Mouse (Mus musculus): Measurements from ENCODE around the gene Hist1h3f. TPM values are rescaled to one million over a fixed set of nuclear protein-coding genes. Genes with fewer than 3 reads are reported as not detected.
"Not testable (repeated sequence)": the region's sequence is repeated elsewhere in the genome, so short reads cannot be mapped to it uniquely, and the experiment has no call there.

The Hist1h3f gene
- total RNA-seq, 2 experiments from 2014 or later: 21.6 to 40.3 TPM

DNA sequence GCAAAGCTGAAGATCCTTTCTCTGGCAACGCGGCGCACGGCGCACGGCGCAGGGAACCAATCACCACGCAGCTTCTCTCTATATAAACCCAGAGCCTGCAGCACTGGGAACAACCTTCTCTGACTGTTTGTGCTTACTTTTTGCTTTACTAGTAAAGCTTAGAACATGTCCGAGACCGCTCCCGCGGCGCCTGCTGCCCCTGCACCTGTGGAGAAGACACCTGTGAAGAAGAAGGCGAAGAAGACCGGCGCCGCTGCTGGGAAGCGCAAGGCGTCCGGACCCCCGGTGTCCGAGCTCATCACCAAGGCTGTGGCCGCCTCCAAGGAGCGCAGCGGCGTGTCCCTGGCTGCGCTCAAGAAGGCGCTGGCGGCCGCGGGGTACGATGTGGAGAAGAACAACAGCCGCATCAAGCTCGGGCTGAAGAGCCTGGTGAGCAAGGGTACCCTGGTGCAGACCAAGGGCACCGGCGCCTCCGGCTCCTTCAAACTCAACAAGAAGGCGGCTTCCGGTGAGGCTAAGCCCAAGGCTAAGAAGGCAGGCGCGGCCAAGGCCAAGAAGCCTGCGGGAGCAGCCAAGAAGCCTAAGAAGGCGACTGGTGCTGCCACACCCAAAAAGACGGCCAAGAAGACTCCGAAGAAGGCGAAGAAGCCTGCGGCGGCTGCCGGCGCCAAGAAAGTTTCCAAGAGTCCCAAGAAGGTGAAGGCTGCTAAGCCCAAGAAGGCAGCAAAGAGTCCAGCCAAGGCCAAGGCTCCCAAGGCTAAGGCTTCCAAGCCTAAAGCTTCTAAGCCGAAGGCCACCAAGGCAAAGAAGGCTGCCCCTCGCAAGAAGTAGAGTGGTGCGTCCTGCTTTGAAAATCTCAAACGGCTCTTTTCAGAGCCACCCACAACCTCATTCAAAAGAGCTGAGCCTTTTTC is 11.3 kb downstream of the Hist1h3f start:
- peak; percentile 65 to 75 for DNase-seq

DNA sequence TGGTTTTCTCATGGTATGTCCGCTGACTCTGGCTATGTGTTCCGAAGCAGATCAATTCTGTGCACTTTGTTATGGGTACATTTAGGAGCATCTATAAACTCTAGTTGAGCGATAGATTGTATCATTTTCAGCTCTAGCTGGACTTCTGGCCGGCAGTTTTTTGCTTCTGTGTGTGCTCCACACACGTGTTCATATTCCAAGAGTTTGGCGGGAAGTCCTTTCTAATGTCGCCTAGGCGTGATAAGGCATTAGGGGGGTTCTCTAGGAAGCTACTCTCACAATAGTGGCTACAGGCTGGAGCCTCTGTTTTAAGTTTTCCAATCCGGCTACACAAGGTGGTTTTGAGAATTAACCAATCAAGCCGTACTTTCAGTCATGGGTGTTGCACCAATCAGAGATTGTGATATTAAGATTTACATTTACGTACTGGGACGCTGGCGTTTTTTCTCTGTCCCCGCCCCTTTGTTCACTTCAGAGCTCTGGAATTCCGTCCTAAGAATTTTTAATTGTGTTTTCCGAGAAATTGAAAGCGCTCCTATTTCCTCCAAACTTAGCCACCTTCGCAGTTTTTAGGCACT is 12.1 kb downstream of the Hist1h3f start:
- intact Hi-C loops (cut with DNase I): no loop called here
- peak; percentile 41 to 62 for DNase-seq

More for the DNA sequence above, 11.3 kb downstream of the Hist1h3f start:
- intact Hi-C loops (cut with DNase I): no loop called here

DNA sequence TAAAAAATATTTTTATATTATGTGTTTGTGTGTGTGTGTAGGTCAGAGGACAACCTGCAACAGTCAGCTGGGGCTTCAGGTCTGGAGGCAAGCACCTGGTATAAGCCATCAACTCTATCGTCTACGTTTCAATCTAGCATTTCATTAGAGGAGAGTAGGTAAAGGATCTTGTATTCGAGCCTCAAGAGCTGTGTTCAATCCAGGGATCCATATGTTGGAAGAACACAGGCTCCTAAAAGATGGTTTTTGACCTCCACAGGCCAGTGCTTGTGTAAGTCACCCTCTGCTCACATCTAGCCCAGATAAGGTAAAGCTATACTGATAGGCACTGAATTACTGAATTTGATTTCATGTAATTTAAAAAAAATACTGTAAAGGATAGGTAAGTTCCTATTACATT is 13.1 kb downstream of the Hist1h3f start:
- DNase-seq: no peak
- intact Hi-C loops (cut with DNase I): no loop called here

DNA sequence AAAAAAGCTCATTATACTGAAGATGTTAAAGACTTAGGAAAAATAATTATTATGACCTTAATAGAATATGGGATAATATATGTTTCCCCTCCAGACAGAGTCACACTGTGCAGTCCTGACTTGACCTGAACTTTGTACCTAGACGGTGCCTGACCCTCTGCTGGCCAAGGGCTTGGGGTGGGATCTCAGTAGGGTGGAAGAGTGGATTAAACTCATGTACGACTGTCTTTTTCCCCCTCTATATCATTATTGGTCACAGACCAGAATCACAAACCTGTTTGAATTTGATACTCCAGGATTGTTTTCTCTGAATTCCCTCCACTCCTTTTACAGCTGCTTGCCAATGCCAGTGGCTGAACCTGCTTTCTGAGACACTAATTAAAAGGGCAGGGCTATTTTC is 16.8 kb downstream of the Hist1h3f start:
- DNase-seq; intact Hi-C loops (cut with DNase I): not testable (repeated sequence)

DNA sequence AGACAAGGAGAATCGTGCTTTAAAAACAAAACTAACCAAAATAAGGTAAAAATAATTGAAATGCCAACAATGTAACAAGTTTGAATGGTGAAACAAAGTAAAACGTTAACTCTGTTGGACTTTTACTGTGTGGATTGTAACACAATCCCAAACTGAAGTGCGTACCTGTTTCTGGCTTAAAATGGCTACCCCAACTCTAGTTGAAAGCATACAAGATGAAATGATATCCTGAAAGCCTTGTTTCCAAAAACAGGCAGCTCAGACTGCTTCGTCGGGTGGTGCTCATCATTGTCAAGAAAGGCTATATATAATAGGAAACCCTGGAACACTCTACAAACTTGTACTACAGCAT is 17.7 kb downstream of the Hist1h3f start:
- DNase-seq; intact Hi-C loops (cut with DNase I): not testable (repeated sequence)

DNA sequence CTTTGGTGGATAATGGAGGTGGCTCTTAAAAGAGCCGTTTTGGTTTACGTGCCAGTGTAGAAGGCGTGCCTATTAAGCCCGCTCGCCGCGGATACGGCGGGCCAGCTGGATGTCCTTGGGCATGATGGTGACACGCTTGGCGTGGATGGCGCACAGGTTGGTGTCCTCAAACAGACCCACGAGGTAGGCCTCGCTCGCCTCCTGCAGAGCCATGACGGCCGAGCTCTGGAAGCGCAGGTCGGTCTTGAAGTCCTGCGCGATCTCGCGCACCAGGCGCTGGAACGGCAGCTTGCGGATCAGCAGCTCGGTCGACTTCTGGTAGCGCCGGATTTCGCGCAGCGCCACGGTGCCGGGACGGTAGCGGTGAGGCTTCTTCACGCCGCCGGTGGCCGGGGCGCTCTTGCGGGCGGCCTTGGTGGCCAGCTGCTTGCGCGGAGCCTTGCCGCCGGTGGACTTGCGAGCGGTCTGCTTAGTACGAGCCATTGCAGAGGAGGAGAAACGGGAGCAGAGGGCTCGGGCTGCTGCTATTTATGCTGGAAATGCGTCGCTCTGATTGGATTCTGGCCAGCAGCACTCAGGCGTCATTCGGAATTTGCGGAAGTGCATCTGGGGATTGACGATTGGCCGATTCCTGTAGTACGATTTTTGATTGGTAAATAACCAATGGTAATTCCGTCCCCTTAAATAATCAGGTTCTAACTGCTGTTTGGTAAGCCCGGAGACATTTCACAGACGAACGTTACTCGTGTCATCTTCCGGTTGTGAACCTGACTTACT is 18.2 kb downstream of the Hist1h3f start, which contains the start of gene Hist1h3e:
TSS of gene Hist1h3e (minus strand) at position 487 of the 777 bp plus-strand sequence.
- DNase-seq: peak; percentile 89 to 94
- intact Hi-C loops (cut with DNase I): not testable (repeated sequence)

DNA sequence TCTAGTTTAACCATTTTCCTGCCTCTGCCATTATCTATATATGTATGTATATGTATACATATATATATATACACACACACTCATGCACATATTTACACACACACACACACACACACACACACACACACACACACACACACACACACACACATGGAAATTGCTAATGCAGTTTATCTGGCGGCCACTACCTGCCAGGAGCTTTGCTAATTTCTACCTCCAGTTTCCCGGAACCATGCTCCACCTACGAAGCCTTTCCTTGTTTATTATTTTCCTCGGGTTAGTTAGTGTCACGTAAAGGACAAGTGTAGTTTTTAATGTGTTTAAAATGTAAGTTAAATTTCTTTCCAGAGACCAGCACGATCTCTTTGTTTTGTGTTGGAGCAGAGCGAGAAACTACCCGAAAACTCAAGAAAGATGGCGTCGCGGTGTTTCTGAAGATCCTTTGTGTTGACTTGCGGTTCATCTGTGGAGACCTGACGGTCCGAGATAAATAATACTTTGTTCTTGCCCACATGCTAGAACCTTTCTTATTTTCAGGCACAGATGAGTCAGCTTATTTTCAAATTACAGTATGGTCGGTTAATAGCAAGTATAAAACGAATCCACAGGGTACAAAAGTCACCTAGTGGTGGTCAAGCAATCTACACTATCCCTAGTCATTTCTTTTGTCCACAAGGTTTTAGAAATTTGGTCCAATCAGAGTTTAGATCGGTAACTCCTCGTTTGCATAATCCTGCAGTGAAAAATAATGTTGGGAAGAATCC is 19.0 kb downstream of the Hist1h3f start:
- intact Hi-C loops (cut with DNase I): no loop called here
- DNase-seq: peak in 1 of 2 experiments; percentile 40

DNA sequence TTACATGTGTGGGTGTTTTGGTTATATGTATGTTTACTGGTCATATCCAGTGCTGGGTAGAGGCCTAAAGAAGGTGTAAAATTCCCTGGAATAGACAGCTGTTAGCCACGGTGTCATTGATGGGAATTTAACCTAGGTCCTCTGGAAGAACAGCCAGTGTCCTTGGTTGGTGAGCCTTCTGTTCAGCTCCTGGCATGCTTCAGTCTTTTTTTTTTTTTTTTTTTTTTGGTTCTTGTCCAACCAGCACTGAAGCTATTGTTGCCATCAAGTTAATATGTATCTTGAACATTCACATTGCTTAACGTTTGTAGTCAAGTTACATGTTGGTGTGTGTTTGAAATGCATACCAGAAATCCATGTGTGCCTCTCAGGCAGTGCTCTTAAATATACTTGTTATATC is 20.6 kb downstream of the Hist1h3f start:
- intact Hi-C loops (cut with DNase I): no loop called here
- DNase-seq: no peak

DNA sequence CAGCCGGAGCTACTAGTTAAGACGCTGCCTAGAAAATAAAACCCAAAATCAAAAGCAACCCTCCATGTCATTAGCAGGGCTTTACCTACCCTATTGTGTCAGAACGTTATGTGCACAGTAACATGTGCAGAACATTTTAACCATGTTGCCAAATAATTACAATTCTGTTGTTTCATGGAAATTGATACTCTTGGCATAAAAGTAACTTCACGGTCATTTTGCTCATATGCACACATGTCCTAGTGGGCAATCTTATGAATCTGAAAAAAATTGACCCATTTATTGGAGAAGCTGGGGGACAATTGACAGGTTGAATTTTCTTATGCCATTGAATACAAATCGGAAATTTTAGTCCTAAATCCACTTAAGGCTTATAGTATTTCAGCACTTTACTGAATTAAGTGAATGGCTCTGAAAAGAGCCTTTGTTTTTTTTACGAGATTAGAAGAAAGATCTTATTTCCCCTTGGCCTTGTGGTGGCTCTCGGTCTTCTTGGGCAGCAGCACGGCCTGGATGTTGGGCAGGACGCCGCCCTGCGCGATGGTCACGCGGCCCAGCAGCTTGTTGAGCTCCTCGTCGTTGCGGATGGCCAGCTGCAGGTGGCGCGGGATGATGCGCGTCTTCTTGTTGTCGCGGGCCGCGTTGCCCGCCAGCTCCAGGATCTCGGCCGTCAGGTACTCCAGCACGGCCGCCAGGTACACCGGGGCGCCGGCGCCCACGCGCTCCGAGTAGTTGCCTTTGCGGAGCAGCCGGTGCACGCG is 26.6 kb downstream of the Hist1h3f start:
- DNase-seq: not testable (repeated sequence)
- intact Hi-C loops (cut with DNase I): loop anchor here (5.0 kb wide), 1 partner anchor 1533 kb away; the partner anchor contains the start of genes Hist1h2ah and Hist1h2bk

DNA sequence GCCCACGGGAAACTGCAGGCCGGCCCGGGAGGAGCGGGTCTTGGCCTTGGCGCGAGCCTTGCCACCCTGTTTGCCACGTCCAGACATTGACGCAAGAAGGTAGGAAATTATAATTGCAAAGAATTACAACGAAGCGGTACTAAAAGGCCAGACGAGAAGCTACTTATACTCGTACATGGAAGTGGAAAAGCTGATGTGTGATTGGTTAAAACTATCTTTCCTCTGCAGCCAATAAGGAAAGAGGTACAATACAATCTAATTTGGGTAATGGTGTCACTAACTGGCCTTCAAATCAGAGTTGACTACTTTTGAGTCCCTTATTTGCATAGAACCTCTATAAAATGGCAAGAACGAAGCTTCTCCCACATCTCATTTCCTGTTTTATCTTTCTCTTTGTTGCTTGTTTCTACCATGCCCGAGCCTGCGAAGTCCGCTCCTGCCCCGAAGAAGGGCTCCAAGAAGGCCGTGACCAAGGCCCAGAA is 27.2 kb downstream of the Hist1h3f start, which contains the start of the genes Hist1h2ae and Hist1h2bg:
TSS of gene Hist1h2ae (minus strand) at position 199 of the 482 bp plus-strand sequence.
TSS of gene Hist1h2bg (plus strand) at position 375 of the 482 bp plus-strand sequence.
- peak; percentile 51 to 55 for DNase-seq
- intact Hi-C loops (cut with DNase I): loop anchor here (5.0 kb wide), 1 partner anchor 1534 kb away; the partner anchor contains the start of genes Hist1h2ah and Hist1h2bk

DNA sequence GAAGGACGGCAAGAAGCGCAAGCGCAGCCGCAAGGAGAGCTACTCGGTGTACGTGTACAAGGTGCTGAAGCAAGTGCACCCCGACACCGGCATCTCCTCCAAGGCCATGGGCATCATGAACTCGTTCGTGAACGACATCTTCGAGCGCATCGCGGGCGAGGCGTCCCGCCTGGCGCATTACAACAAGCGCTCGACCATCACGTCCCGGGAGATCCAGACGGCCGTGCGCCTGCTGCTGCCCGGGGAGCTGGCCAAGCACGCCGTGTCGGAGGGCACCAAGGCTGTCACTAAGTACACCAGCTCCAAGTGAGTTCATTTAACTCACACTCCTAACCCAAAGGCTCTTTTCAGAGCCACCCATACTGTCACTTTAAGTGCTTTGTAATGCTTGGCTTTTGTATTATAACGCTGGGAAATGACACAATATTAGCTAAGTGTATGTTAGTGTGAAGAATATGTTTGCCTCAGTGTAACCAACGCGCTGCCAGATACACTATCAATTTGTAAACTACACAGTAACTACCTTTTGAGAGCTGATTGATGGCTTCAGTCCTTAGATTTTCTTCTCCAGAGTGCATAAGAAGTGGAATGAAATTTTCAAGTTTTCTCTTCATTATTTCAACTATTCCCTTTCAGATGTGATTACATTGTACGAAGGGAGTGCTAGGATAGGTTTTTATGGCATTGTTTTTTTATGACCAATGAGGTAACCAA is 27.8 kb downstream of the Hist1h3f start:
- intact Hi-C loops (cut with DNase I): loop anchor here (5.0 kb wide), 1 partner anchor 1534 kb away; the partner anchor contains the start of genes Hist1h2ah and Hist1h2bk

DNA sequence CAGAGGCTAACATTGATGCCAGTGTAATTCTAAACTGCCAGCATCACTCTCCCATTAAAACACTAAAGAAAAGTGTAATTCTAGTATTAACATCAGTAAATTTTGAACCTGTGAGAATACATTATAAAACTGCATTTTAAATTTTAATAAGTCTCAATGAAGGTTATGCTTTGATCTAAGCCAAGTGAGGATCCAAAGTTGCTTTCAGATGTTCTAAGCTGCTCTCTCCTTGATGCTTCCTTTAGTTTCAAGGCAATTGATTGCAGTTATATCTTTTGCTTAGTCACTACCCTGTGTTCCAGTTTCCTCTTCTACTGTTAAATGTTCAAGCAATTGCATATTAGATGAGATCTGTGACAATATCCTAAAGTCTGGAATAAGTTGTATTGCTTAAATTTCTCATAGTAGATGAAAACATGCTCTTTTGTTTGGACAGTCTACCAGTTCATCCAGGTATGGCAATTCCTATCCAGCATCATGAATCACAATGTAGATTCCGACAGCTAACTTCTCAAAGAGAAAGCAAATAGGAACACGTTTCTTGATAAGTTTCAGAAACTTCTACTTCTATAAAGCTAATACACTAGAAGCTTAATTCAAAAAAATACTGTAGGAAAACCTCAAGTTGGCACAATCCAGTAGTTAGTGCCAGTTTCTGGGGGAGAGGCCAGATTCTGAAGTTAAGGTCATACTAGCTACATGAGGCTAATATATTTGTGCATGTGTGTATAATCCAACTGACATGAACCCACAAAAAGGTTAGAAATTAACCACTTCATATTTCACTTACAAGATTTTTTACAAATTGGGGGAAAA is 28.6 kb downstream of the Hist1h3f start:
- DNase-seq: no peak
- intact Hi-C loops (cut with DNase I): loop anchor here (5.0 kb wide), 1 partner anchor 1535 kb away; the partner anchor contains the start of genes Hist1h2ah and Hist1h2bk

More for the DNA sequence above, 27.8 kb downstream of the Hist1h3f start:
- not testable (repeated sequence) for DNase-seq

DNA sequence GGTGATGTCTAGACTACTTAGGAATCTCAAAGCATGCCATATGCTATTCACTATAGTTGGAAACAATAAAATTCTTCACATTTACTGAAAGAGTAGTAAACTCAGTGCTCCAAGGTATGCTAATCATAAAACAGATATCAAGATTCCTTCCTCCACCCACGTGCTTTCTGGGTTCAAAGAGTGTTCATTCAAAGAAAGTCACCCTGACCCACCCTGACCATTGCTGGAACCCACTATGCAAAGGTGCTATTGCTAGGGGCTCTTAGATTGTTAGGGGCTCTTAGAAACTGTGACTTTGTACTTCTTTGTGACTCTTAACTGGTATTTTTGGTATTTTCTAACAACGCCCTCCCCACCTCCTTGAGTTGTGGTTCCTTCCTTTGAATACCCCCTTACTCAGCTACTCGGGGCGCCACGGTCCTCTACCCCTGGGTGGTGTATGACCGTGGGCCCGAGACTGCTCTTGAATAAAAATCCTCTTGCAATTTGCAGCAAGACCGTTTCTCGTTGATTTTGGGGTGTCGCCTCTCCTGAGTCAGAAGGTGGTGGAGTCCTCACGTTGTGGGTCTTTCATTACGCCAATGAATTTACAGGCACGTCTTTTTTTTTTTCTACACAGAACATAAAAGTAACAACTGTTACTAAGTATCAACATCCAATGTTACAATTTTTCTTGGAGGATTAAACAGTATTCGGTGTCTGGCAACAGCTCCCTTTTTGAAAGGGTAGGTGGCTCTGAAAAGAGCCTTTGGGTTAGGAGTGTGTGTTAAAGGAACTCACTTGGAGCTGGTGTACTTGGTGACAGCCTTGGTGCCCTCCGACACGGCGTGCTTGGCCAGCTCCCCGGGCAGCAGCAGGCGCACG is 29.4 kb downstream of the Hist1h3f start:
- intact Hi-C loops (cut with DNase I): loop anchor here (5.0 kb wide), 1 partner anchor 1536 kb away; the partner anchor contains the start of genes Hist1h2ah and Hist1h2bk

DNA sequence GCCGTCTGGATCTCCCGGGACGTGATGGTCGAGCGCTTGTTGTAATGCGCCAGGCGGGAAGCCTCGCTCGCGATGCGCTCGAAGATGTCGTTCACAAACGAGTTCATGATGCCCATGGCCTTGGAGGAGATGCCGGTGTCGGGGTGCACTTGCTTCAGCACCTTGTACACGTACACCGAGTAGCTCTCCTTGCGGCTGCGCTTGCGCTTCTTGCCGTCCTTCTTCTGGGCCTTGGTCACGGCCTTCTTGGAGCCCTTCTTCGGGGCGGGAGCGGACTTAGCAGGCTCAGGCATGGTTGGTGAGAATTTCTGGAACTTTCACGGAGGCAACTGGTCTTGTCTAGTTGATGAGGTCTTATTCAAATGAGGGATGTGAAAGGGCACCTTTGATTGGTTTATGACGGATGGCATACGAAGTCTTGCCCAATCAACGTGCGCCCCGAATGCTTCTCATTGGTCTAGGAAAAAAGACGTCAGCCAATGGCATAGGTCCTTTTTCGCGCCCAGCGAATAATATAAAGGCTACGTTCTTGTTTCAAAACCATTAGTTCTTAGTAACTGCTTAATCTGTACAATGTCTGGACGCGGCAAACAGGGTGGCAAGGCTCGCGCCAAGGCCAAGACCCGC is 30.2 kb downstream of the Hist1h3f start, which contains the start of the genes Hist1h2bf and Hist1h2ad:
TSS of gene Hist1h2bf (minus strand) at position 299 of the 627 bp plus-strand sequence.
TSS of gene Hist1h2ad (plus strand) at position 484 of the 627 bp plus-strand sequence.
- intact Hi-C loops (cut with DNase I): loop anchor here (5.0 kb wide), 1 partner anchor 1537 kb away; the partner anchor contains the start of genes Hist1h2ah and Hist1h2bk
- peak; percentile 77 to 85 for DNase-seq

More for the DNA sequence above, 29.4 kb downstream of the Hist1h3f start:
- DNase-seq: not testable (repeated sequence)
